Mouse (Mus musculus): ENCODE data around the gene Mink1. TPM values are rescaled to one million over a fixed set of nuclear protein-coding genes. Genes with fewer than 3 reads are reported as not detected.
"Not testable (repeated sequence)": the region's sequence is repeated elsewhere in the genome, so short reads cannot be mapped to it uniquely, and the experiment has no call there.

The Mink1 gene
- polyA plus RNA-seq, 1 experiment from 2014 or later, result 17.7 TPM

GRCm38 (mm10) chr11:70562995-70563469, 351 bp downstream of the Mink1 start:
- Histone ChIP-seq H3K4me2 (ENCODE audit: low read depth, low read length, severe bottlenecking) (peak overlapping the region; percentile 89), H3K27ac (ENCODE audit: low read depth, low read length) (peak overlapping the region; percentile 68; the same call in 1 of the 2 replicates), H3K9me3 (ENCODE audit: control insufficient read depth, low read length) (no peaks in the 10 kb centered on the region), H3K4me1 (replicated peaks; ENCODE audit: control insufficient read depth, insufficient read depth, low read length) (peaks cover 9% of the 10 kb centered on the region), H3K36me3 (ENCODE audit: control insufficient read depth, insufficient read depth, low read length) (no peaks in the 10 kb centered on the region), H3K4me3 (ENCODE audit: low read depth, low read length) (peak overlapping the region; percentile 85), H3K27me3 (ENCODE audit: control insufficient read depth, insufficient read depth, low read length) (no peaks in the 10 kb centered on the region), H3K9ac (ENCODE audit: low read length) (peak overlapping the region; percentile 81)
- peak; percentile 63; the same call in 1 of the 2 replicates for ATAC-seq (replicated peaks; ENCODE audit: low FRiP score)
- DNase-seq (ENCODE audit: low spot score), result no peak
- under 1% methylated on average over 30 of the region's 31 CpGs for WGBS

GRCm38 (mm10) chr11:70563470-70564275, 992 bp downstream of the Mink1 start:
- DNase-seq (ENCODE audit: low spot score) (peak; percentile 61), ATAC-seq (replicated peaks; ENCODE audit: low FRiP score) (no peak)
- peak overlapping the region; percentile 85 for H3K4me3 ChIP-seq (ENCODE audit: low read depth, low read length)
- H3K9me3 ChIP-seq (ENCODE audit: control insufficient read depth, low read length), result no peaks in the 10 kb centered on the region
- H3K27ac ChIP-seq (ENCODE audit: low read depth, low read length), result 0 out of 2 replicates have a peak overlapping the region, but pooled peaks have one; percentile 68
- no peaks in the 10 kb centered on the region for H3K36me3 ChIP-seq (ENCODE audit: control insufficient read depth, insufficient read depth, low read length)
- WGBS, result 3% methylated on average over 25 of the region's 25 CpGs
- H3K4me1 ChIP-seq (replicated peaks; ENCODE audit: control insufficient read depth, insufficient read depth, low read length), result peaks cover 9% of the 10 kb centered on the region
- H3K9ac ChIP-seq (ENCODE audit: low read length), result peak overlapping the region; percentile 81
- H3K27me3 ChIP-seq (ENCODE audit: control insufficient read depth, insufficient read depth, low read length), result no peaks in the 10 kb centered on the region
- H3K4me2 ChIP-seq (ENCODE audit: low read depth, low read length, severe bottlenecking), result peak overlapping the region; percentile 89

DNA sequence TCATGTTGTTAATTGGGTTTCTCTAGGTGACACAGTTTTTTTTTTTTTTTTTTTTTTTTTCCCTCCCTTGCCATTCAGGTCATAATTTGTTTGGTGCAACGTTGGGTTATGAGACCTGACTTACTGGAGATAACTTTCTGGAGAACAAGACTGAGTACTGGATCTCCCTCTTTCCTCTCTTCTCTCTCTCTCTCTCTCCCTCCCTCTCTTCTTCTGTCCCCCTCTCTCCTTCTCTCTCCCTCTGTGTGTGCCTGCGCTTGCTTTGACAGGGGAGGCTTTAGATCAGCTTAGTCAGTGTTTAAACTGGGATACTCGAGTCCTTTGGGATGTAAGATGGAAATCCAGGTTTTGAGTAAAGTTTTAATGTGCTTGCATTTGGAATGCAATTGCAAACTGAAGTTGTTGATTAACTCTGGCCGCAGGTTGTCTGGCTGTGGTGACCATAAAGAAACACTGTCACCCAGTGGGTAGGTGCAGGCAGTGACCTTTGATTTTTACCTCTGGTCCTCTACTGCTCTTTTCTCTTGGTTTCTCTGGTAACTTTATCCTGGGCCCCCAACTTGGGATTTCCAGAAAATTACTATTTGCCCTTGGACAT, 1.7 kb downstream of the Mink1 start:
- DNase-seq (ENCODE audit: low spot score) (no peak), ATAC-seq (replicated peaks; ENCODE audit: low FRiP score) (no peak)
- 50% methylated on average over 4 of the region's 4 CpGs for WGBS
- H3K9me3 ChIP-seq (ENCODE audit: control insufficient read depth, low read length), result no peaks in the 10 kb centered on the region
- H3K4me2 ChIP-seq (ENCODE audit: low read depth, low read length, severe bottlenecking), result peak overlapping the region; percentile 89; the same call in 1 of the 2 replicates
- no peaks in the 10 kb centered on the region for H3K36me3 ChIP-seq (ENCODE audit: control insufficient read depth, insufficient read depth, low read length)
- no peak overlapping the region for H3K27ac ChIP-seq (ENCODE audit: low read depth, low read length)
- H3K4me1 ChIP-seq (replicated peaks; ENCODE audit: control insufficient read depth, insufficient read depth, low read length), result peaks cover 9% of the 10 kb centered on the region
- H3K27me3 ChIP-seq (ENCODE audit: control insufficient read depth, insufficient read depth, low read length), result no peaks in the 10 kb centered on the region
- H3K4me3 ChIP-seq (ENCODE audit: low read depth, low read length), result peak overlapping the region; percentile 85; the same call in 1 of the 2 replicates
- peak overlapping the region; percentile 81; the same call in 1 of the 2 replicates for H3K9ac ChIP-seq (ENCODE audit: low read length)

DNA sequence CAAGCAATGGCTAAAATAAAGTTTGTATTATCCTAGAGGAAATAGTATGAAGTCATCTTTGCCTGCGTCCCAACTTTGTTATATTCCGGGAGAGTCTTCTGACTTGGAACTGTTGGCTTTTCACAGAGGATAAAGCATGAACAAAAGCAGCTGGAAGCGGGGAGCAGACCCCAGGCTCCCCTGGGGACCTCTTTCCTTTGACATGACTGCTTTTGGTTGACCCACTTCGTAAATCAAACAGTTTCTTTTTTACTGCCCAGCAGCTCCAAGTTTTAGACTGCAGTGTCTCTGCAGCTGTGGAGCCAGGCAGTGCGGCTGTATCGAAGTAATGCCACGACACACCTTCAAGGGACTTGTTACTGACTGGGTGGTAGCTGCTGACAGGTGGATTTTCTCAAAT, 3.9 kb downstream of the Mink1 start:
- Histone ChIP-seq H3K27ac (ENCODE audit: low read depth, low read length) (no peak overlapping the region), H3K4me1 (replicated peaks; ENCODE audit: control insufficient read depth, insufficient read depth, low read length) (peaks cover 9% of the 10 kb centered on the region), H3K4me2 (ENCODE audit: low read depth, low read length, severe bottlenecking) (no peak overlapping the region), H3K9ac (ENCODE audit: low read length) (no peak overlapping the region), H3K27me3 (ENCODE audit: control insufficient read depth, insufficient read depth, low read length) (no peaks in the 10 kb centered on the region), H3K4me3 (ENCODE audit: low read depth, low read length) (no peak overlapping the region), H3K36me3 (ENCODE audit: control insufficient read depth, insufficient read depth, low read length) (no peaks in the 10 kb centered on the region), H3K9me3 (ENCODE audit: control insufficient read depth, low read length) (no peaks in the 10 kb centered on the region)
- 77% methylated on average over 7 of the region's 7 CpGs for WGBS
- DNase-seq (ENCODE audit: low spot score) (no peak), ATAC-seq (replicated peaks; ENCODE audit: low FRiP score) (no peak)

GRCm38 (mm10) chr11:70570614-70571013, 7.9 kb downstream of the Mink1 start:
- not testable (repeated sequence) for H3K9ac ChIP-seq (ENCODE audit: low read length); H3K36me3 ChIP-seq (ENCODE audit: control insufficient read depth, insufficient read depth, low read length); DNase-seq (ENCODE audit: low spot score); ATAC-seq (replicated peaks; ENCODE audit: low FRiP score); H3K4me3 ChIP-seq (ENCODE audit: low read depth, low read length); H3K27me3 ChIP-seq (ENCODE audit: control insufficient read depth, insufficient read depth, low read length); H3K4me2 ChIP-seq (ENCODE audit: low read depth, low read length, severe bottlenecking); H3K9me3 ChIP-seq (ENCODE audit: control insufficient read depth, low read length); H3K27ac ChIP-seq (ENCODE audit: low read depth, low read length)
- WGBS, result 88% methylated on average over 1 of the region's 1 CpGs
- H3K4me1 ChIP-seq (replicated peaks; ENCODE audit: control insufficient read depth, insufficient read depth, low read length), result peaks cover 11% of the 10 kb centered on the region

GRCm38 (mm10) chr11:70571641-70572040, 9.0 kb downstream of the Mink1 start:
- WGBS, result 94% methylated on average over 1 of the region's 1 CpGs

GRCm38 (mm10) chr11:70572348-70572902, 9.7 kb downstream of the Mink1 start:
- Histone ChIP-seq H3K27ac (ENCODE audit: low read depth, low read length) (no peak overlapping the region), H3K36me3 (ENCODE audit: control insufficient read depth, insufficient read depth, low read length) (no peaks in the 10 kb centered on the region), H3K4me1 (replicated peaks; ENCODE audit: control insufficient read depth, insufficient read depth, low read length) (peaks cover 9% of the 10 kb centered on the region), H3K4me2 (ENCODE audit: low read depth, low read length, severe bottlenecking) (no peak overlapping the region), H3K9ac (ENCODE audit: low read length) (no peak overlapping the region), H3K27me3 (ENCODE audit: control insufficient read depth, insufficient read depth, low read length) (no peaks in the 10 kb centered on the region), H3K4me3 (ENCODE audit: low read depth, low read length) (no peak overlapping the region), H3K9me3 (ENCODE audit: control insufficient read depth, low read length) (no peaks in the 10 kb centered on the region)
- DNase-seq (ENCODE audit: low spot score), result no peak
- no peak for ATAC-seq (replicated peaks; ENCODE audit: low FRiP score)
- 82% methylated on average over 5 of the region's 5 CpGs for WGBS

More at GRCm38 (mm10) chr11:70571641-70572040, 9.0 kb downstream of the Mink1 start:
- Histone ChIP-seq H3K27ac (ENCODE audit: low read depth, low read length) (no peak overlapping the region), H3K4me1 (replicated peaks; ENCODE audit: control insufficient read depth, insufficient read depth, low read length) (peaks cover 9% of the 10 kb centered on the region), H3K9me3 (ENCODE audit: control insufficient read depth, low read length) (no peaks in the 10 kb centered on the region), H3K4me2 (ENCODE audit: low read depth, low read length, severe bottlenecking) (no peak overlapping the region), H3K27me3 (ENCODE audit: control insufficient read depth, insufficient read depth, low read length) (no peaks in the 10 kb centered on the region), H3K4me3 (ENCODE audit: low read depth, low read length) (no peak overlapping the region), H3K9ac (ENCODE audit: low read length) (no peak overlapping the region), H3K36me3 (ENCODE audit: control insufficient read depth, insufficient read depth, low read length) (no peaks in the 10 kb centered on the region)
- DNase-seq (ENCODE audit: low spot score) (no peak), ATAC-seq (replicated peaks; ENCODE audit: low FRiP score) (no peak)

GRCm38 (mm10) chr11:70573872-70574271, 11.2 kb downstream of the Mink1 start:
- Histone ChIP-seq H3K4me3 (ENCODE audit: low read depth, low read length) (no peak overlapping the region), H3K36me3 (ENCODE audit: control insufficient read depth, insufficient read depth, low read length) (no peaks in the 10 kb centered on the region), H3K4me1 (replicated peaks; ENCODE audit: control insufficient read depth, insufficient read depth, low read length) (peaks cover 14% of the 10 kb centered on the region), H3K9ac (ENCODE audit: low read length) (no peak overlapping the region; the same call in none of the 2 replicates), H3K4me2 (ENCODE audit: low read depth, low read length, severe bottlenecking) (no peak overlapping the region), H3K27ac (ENCODE audit: low read depth, low read length) (peak overlapping the region; percentile 53), H3K27me3 (ENCODE audit: control insufficient read depth, insufficient read depth, low read length) (no peaks in the 10 kb centered on the region), H3K9me3 (ENCODE audit: control insufficient read depth, low read length) (no peaks in the 10 kb centered on the region)
- no peak for ATAC-seq (replicated peaks; ENCODE audit: low FRiP score)
- 61% methylated on average over 6 of the region's 6 CpGs for WGBS
- no peak for DNase-seq (ENCODE audit: low spot score)
